Mouse (Mus musculus) kidney, adult 11 months (tissue): ENCODE measurements around the gene Grhl1.
"Not testable (repeated sequence)": the region's sequence is repeated elsewhere in the genome, so short reads cannot be mapped to it uniquely, and the experiment has no call there.

Experiments
- DNase-seq: peaks from one replicate; pipeline ENCODE4 v3.0.0; 2022

The Grhl1 gene

GRCm38 (mm10) chr12:24571523-24572392, at the start of gene Grhl1:
TSS of gene Grhl1 (plus strand) at chr12:24572283.
- DNase-seq = peak; percentile 94

- not testable (repeated sequence) for DNase-seq
Measured at GRCm38 (mm10) chr12:24525065-24525464, 47.0 kb upstream of the Grhl1 start.

GRCm38 (mm10) chr12:24536390-24536789, 35.7 kb upstream of the Grhl1 start:
- no peak for DNase-seq

- no peak for DNase-seq
Measured at GRCm38 (mm10) chr12:24537201-24537600, 34.9 kb upstream of the Grhl1 start.

GRCm38 (mm10) chr12:24537965-24538364, 34.1 kb upstream of the Grhl1 start:
- DNase-seq = no peak

- no peak for DNase-seq
Measured at GRCm38 (mm10) chr12:24541426-24542154, 30.5 kb upstream of the Grhl1 start.

- no peak for DNase-seq
Measured at GRCm38 (mm10) chr12:24547686-24548085, 24.4 kb upstream of the Grhl1 start.

GRCm38 (mm10) chr12:24548885-24549284, 23.2 kb upstream of the Grhl1 start:
- DNase-seq = no peak

GRCm38 (mm10) chr12:24552531-24552930, 19.6 kb upstream of the Grhl1 start:
- no peak for DNase-seq

GRCm38 (mm10) chr12:24555976-24556375, 16.1 kb upstream of the Grhl1 start:
- DNase-seq = no peak

GRCm38 (mm10) chr12:24563395-24563960, 8.6 kb upstream of the Grhl1 start:
- no peak for DNase-seq

- no peak for DNase-seq
Measured at GRCm38 (mm10) chr12:24565311-24565710, 6.8 kb upstream of the Grhl1 start.

GRCm38 (mm10) chr12:24567606-24568005, 4.5 kb upstream of the Grhl1 start:
- DNase-seq = no peak

- peak; percentile 17 for DNase-seq
Measured at GRCm38 (mm10) chr12:24572421-24573274, 565 bp downstream of the Grhl1 start.

- DNase-seq = no peak
Measured at GRCm38 (mm10) chr12:24573275-24573580, 1.1 kb downstream of the Grhl1 start.

GRCm38 (mm10) chr12:24574870-24575269, 2.8 kb downstream of the Grhl1 start:
- DNase-seq = no peak

- DNase-seq = no peak
Measured at GRCm38 (mm10) chr12:24580452-24580851, 8.4 kb downstream of the Grhl1 start.

- DNase-seq = no peak
Measured at GRCm38 (mm10) chr12:24580996-24581683, 9.1 kb downstream of the Grhl1 start.

- no peak for DNase-seq
Measured at GRCm38 (mm10) chr12:24583653-24584052, 11.6 kb downstream of the Grhl1 start.

- DNase-seq = no peak
Measured at GRCm38 (mm10) chr12:24584835-24585234, 12.8 kb downstream of the Grhl1 start.

GRCm38 (mm10) chr12:24586193-24586592, 14.1 kb downstream of the Grhl1 start:
- DNase-seq = no peak

GRCm38 (mm10) chr12:24590371-24590770, 18.3 kb downstream of the Grhl1 start:
- DNase-seq = no peak
